Mouse (Mus musculus): ENCODE measurements around the gene Dtx2.

GRCm38 (mm10) chr5:136026859-136027258 lies 32.3 kb downstream of the Dtx2 start:
- TF ChIP-seq CTCF (IDR thresholded peaks at IDR 0.05; ENCODE audit: low read depth) (no peak), EP300 (optimal IDR thresholded peaks at IDR 0.05) (no peak)

Measured in stomach, postnatal 0 days (tissue).